Mouse (Mus musculus): Measurements from ENCODE around the gene Swi5.
A peak's percentile ranks its signal among the peaks of the same experiment; 100 is the strongest.
"Not testable (repeated sequence)": the region's sequence is repeated elsewhere in the genome, so short reads cannot be mapped to it uniquely, and the experiment has no call there.

The Swi5 gene

GRCm38 (mm10) chr2:32311443-32312317 is 23.8 kb upstream of the Swi5 start:
- no peak for DNase-seq (ENCODE audit: low read depth, low spot score)

- DNase-seq (ENCODE audit: low read depth, low spot score): no peak
Observed at GRCm38 (mm10) chr2:32310096-32310845, 22.4 kb upstream of the Swi5 start.

- no peak for DNase-seq (ENCODE audit: low read depth, low spot score)
Observed at GRCm38 (mm10) chr2:32308870-32309568, 21.1 kb upstream of the Swi5 start.

GRCm38 (mm10) chr2:32307941-32308760 is 20.3 kb upstream of the Swi5 start:
- DNase-seq (ENCODE audit: low read depth, low spot score): peak; percentile 48

GRCm38 (mm10) chr2:32307247-32307798 is 19.4 kb upstream of the Swi5 start:
- no peak for DNase-seq (ENCODE audit: low read depth, low spot score)

GRCm38 (mm10) chr2:32306176-32306575 is 18.3 kb upstream of the Swi5 start:
- DNase-seq (ENCODE audit: low read depth, low spot score): no peak

- no peak for DNase-seq (ENCODE audit: low read depth, low spot score)
Observed at GRCm38 (mm10) chr2:32305668-32306067, 17.8 kb upstream of the Swi5 start.

GRCm38 (mm10) chr2:32304145-32304832 is 16.4 kb upstream of the Swi5 start:
- DNase-seq (ENCODE audit: low read depth, low spot score): no peak

- DNase-seq (ENCODE audit: low read depth, low spot score): no peak
Observed at GRCm38 (mm10) chr2:32302952-32303351, 15.1 kb upstream of the Swi5 start.

- no peak for DNase-seq (ENCODE audit: low read depth, low spot score)
Observed at GRCm38 (mm10) chr2:32299469-32299868, 11.6 kb upstream of the Swi5 start.

- DNase-seq (ENCODE audit: low read depth, low spot score): not testable (repeated sequence)
Observed at GRCm38 (mm10) chr2:32295842-32296241, 8.0 kb upstream of the Swi5 start.

- DNase-seq (ENCODE audit: low read depth, low spot score): no peak
Observed at GRCm38 (mm10) chr2:32295285-32295684, 7.4 kb upstream of the Swi5 start.

GRCm38 (mm10) chr2:32294348-32294747 is 6.5 kb upstream of the Swi5 start:
- DNase-seq (ENCODE audit: low read depth, low spot score): no peak

- DNase-seq (ENCODE audit: low read depth, low spot score): peak; percentile 70
Observed at GRCm38 (mm10) chr2:32289578-32289977, 1.7 kb upstream of the Swi5 start.

GRCm38 (mm10) chr2:32288371-32288931 is 576 bp upstream of the Swi5 start:
- peak; percentile 31 for DNase-seq (ENCODE audit: low read depth, low spot score)

- DNase-seq (ENCODE audit: low read depth, low spot score): peak; percentile 25
Observed at GRCm38 (mm10) chr2:32287334-32287840, 488 bp downstream of the Swi5 start, which contains the start of gene Golga2. TSS of gene Golga2 (plus strand) at chr2:32287384.

- DNase-seq (ENCODE audit: low read depth, low spot score): no peak
Observed at GRCm38 (mm10) chr2:32283986-32284385, 3.9 kb downstream of the Swi5 start.

GRCm38 (mm10) chr2:32282727-32283126 is 5.1 kb downstream of the Swi5 start:
- no peak for DNase-seq (ENCODE audit: low read depth, low spot score)

- no peak for DNase-seq (ENCODE audit: low read depth, low spot score)
Observed at GRCm38 (mm10) chr2:32282289-32282688, 5.6 kb downstream of the Swi5 start.

- DNase-seq (ENCODE audit: low read depth, low spot score): no peak
Observed at GRCm38 (mm10) chr2:32275823-32276222, 12.1 kb downstream of the Swi5 start.
